10 mouse cellular contexts compared by ENCODE assay signal in genomic region chr2:25305587-25306359, GRCm38 (mm10). TPM values are rescaled to one million over a fixed set of nuclear protein-coding genes. Genes with fewer than 3 reads are reported as not detected.
DNase-seq lines count a peak whose midpoint lies in the region; ATAC-seq and TF ChIP-seq lines count a peak whose summit lies in the region.
"Had no signal": no experiment of that assay in that cellular context is flagged by ENCODE, and none has a peak within 500 bp of the region (broad histone marks: within the 10 kb centered on the region; RNA-seq: fewer than 3 reads in every experiment).

No protein-coding gene starts in this region.

- H3K9me3 ChIP-seq in kidney, postnatal 0 days (replicated peaks; ENCODE audit: low read length), result no peaks in the 10 kb centered on the region
- no peaks in the 10 kb centered on the region for H3K9me3 ChIP-seq in intestine, embryonic 14.5 days (ENCODE audit: control insufficient read depth, low read length)
- H3K9me3 ChIP-seq in neural tube, embryonic 12.5 days, result no peaks in the 10 kb centered on the region

- TF ChIP-seq CTCF in kidney, postnatal 0 days (IDR thresholded peaks at IDR 0.05; ENCODE audit: low read depth), result no peak
- no peak for TF ChIP-seq CTCF in embryonic fibroblast, embryonic 13.5 days (IDR thresholded peaks at IDR 0.05; ENCODE audit: borderline replicate concordance, insufficient read depth, low read length)

- DNase-seq in kidney, postnatal 0 days (ENCODE audit: low spot score), result no peak
- DNase-seq in kidney, adult 8-10 months, result no peak
- no peak for DNase-seq in intestine, embryonic 14.5 days (ENCODE audit: low spot score)
- DNase-seq in natural killer cell, adult 2 months (ENCODE audit: low spot score in 2 of 2), result no peak
- no peak for DNase-seq in thymus, postnatal 25 days
- DNase-seq in right cerebral cortex, adult 18-20 months, result no peak
- DNase-seq: gastrocnemius, postnatal 14 days had no signal

- H3K27me3 ChIP-seq in kidney, postnatal 0 days (ENCODE audit: insufficient read depth, low read length), result peaks cover 13% of the 10 kb centered on the region
- peaks cover 64% of the 10 kb centered on the region for H3K27me3 ChIP-seq in intestine, embryonic 14.5 days (replicated peaks; ENCODE audit: control insufficient read depth, insufficient read depth, low read length)
- H3K27me3 ChIP-seq in neural tube, embryonic 12.5 days (replicated peaks), result peaks cover 79% of the 10 kb centered on the region

- no peak overlapping the region for H3K27ac ChIP-seq in kidney, postnatal 0 days
- no peak overlapping the region for H3K27ac ChIP-seq in embryonic fibroblast, embryonic 13.5 days (ENCODE audit: insufficient read depth, low read length)
- no peak overlapping the region for H3K27ac ChIP-seq in intestine, embryonic 14.5 days (ENCODE audit: low read depth)
- no peak overlapping the region for H3K27ac ChIP-seq in neural tube, embryonic 12.5 days

- TF ChIP-seq POLR2A in embryonic fibroblast, embryonic 13.5 days (IDR thresholded peaks at IDR 0.05; ENCODE audit: low read depth, low read length), result no peak

- no peak overlapping the region for H3K9ac ChIP-seq in kidney, postnatal 0 days (ENCODE audit: low read depth, low read length)
- no peak overlapping the region for H3K9ac ChIP-seq in intestine, embryonic 14.5 days (ENCODE audit: low read length)
- H3K9ac ChIP-seq in neural tube, embryonic 12.5 days, result peak overlapping the region; percentile 56

- ATAC-seq in kidney, postnatal 0 days (replicated peaks; ENCODE audit: low FRiP score, low read depth), result no peak
- no peak for ATAC-seq in intestine, embryonic 14.5 days (replicated peaks; ENCODE audit: low FRiP score, low TSS enrichment, low read depth)
- ATAC-seq in neural tube, embryonic 12.5 days (ENCODE audit: low FRiP score, low read depth), result peak; percentile 39; the same call in 1 of the 2 replicates

- H3K4me3 ChIP-seq in kidney, postnatal 0 days (replicated peaks; ENCODE audit: low read depth, low read length), result no peak overlapping the region
- peak overlapping the region; percentile 27; the same call in 1 of the 2 replicates for H3K4me3 ChIP-seq in embryonic fibroblast, embryonic 13.5 days (ENCODE audit: insufficient read depth, low read length)
- peak overlapping the region; percentile 42; the same call in 1 of the 2 replicates for H3K4me3 ChIP-seq in intestine, embryonic 14.5 days (ENCODE audit: low read depth, low read length)
- peak overlapping the region; percentile 39; the same call in 1 of the 2 replicates for H3K4me3 ChIP-seq in neural tube, embryonic 12.5 days

- H3K4me1 ChIP-seq in kidney, postnatal 0 days (replicated peaks; ENCODE audit: insufficient read depth, low read length), result peaks cover 3% of the 10 kb centered on the region; the same call in 1 of the 2 replicates
- H3K4me1 ChIP-seq in embryonic fibroblast, embryonic 13.5 days (ENCODE audit: control insufficient read depth, insufficient read depth, low read length), result no peaks in the 10 kb centered on the region
- H3K4me1 ChIP-seq in intestine, embryonic 14.5 days (replicated peaks; ENCODE audit: control insufficient read depth, insufficient read depth, low read length), result peaks cover 3% of the 10 kb centered on the region; the same call in 1 of the 2 replicates
- peaks cover 13% of the 10 kb centered on the region; the same call in 1 of the 2 replicates for H3K4me1 ChIP-seq in neural tube, embryonic 12.5 days

- no peaks in the 10 kb centered on the region for H3K36me3 ChIP-seq in kidney, postnatal 0 days (ENCODE audit: insufficient read depth, low read length)
- H3K36me3 ChIP-seq in intestine, embryonic 14.5 days (ENCODE audit: control insufficient read depth, insufficient read depth, low read length), result no peaks in the 10 kb centered on the region
- no peaks in the 10 kb centered on the region for H3K36me3 ChIP-seq in neural tube, embryonic 12.5 days

- 50% methylated on average over 14 of the region's 14 CpGs for WGBS in kidney, postnatal 0 days
- WGBS in intestine, embryonic 14.5 days, result 53% methylated on average over 14 of the region's 14 CpGs
- 49% methylated on average over 14 of the region's 14 CpGs for WGBS in neural tube, embryonic 12.5 days

- H3K4me2 ChIP-seq in kidney, postnatal 0 days (ENCODE audit: low read length), result peak overlapping the region; percentile 64
- H3K4me2 ChIP-seq in intestine, embryonic 14.5 days (ENCODE audit: low read length), result peak overlapping the region; percentile 80
- H3K4me2 ChIP-seq in neural tube, embryonic 12.5 days (replicated peaks), result peak overlapping the region; percentile 85

RNA-seq across cellular contexts. Expression of gene Grin1, which starts 13.2 kb away (rescaled TPM):
- 0.58 and 0.66 TPM in 2 replicates for polyA plus RNA-seq in kidney, postnatal 0 days (2015; fragmentation: Nextera tagmentation; extraction: Ambion mirVana)
- polyA plus RNA-seq in embryonic fibroblast, embryonic 13.5 days (2011; ENCODE audit: insufficient read length, low read depth, missing spikeins), result 1.6 and 1.7 TPM in 2 replicates
- 2.1 and 2.4 TPM in 2 replicates for polyA plus RNA-seq in intestine, embryonic 14.5 days (2014; fragmentation: Nextera tagmentation; extraction: Ambion mirVana)
- 8.1 and 11.3 TPM in 2 replicates for polyA plus RNA-seq in neural tube, embryonic 12.5 days (2016; fragmentation: Nextera tagmentation; extraction: Ambion mirVana)

RNA-seq across cellular contexts. Expression of gene Lrrc26, which starts 16.1 kb away (rescaled TPM):
- polyA plus RNA-seq in kidney, postnatal 0 days (2015; fragmentation: Nextera tagmentation; extraction: Ambion mirVana), result 0.29 and 0.48 TPM in 2 replicates
- not detected in 2 replicates for polyA plus RNA-seq in embryonic fibroblast, embryonic 13.5 days (2011; ENCODE audit: insufficient read length, low read depth, missing spikeins)
- polyA plus RNA-seq in intestine, embryonic 14.5 days (2014; fragmentation: Nextera tagmentation; extraction: Ambion mirVana), result not detected in 2 replicates
- not detected in 2 replicates for polyA plus RNA-seq in neural tube, embryonic 12.5 days (2016; fragmentation: Nextera tagmentation; extraction: Ambion mirVana)

RNA-seq across cellular contexts. Expression of gene Tmem210, which starts 17.8 kb away (rescaled TPM):
- not detected in 2 replicates for polyA plus RNA-seq in kidney, postnatal 0 days (2015; fragmentation: Nextera tagmentation; extraction: Ambion mirVana)
- polyA plus RNA-seq in embryonic fibroblast, embryonic 13.5 days (2011; ENCODE audit: insufficient read length, low read depth, missing spikeins), result not detected in 2 replicates
- not detected in 2 replicates for polyA plus RNA-seq in intestine, embryonic 14.5 days (2014; fragmentation: Nextera tagmentation; extraction: Ambion mirVana)
- polyA plus RNA-seq in neural tube, embryonic 12.5 days (2016; fragmentation: Nextera tagmentation; extraction: Ambion mirVana), result not detected in 2 replicates
- polyA plus RNA-seq: urinary bladder, adult 2 months had no signal

RNA-seq across cellular contexts. Expression of gene Man1b1, which starts 26.4 kb away (rescaled TPM):
- polyA plus RNA-seq in kidney, postnatal 0 days (2015; fragmentation: Nextera tagmentation; extraction: Ambion mirVana), result 57.9 and 59.6 TPM in 2 replicates
- 41.1 and 70.7 TPM in 2 replicates for polyA plus RNA-seq in embryonic fibroblast, embryonic 13.5 days (2011; ENCODE audit: insufficient read length, low read depth, missing spikeins)
- polyA plus RNA-seq in intestine, embryonic 14.5 days (2014; fragmentation: Nextera tagmentation; extraction: Ambion mirVana), result 66.3 and 73.3 TPM in 2 replicates
- 70.3 and 71.7 TPM in 2 replicates for polyA plus RNA-seq in neural tube, embryonic 12.5 days (2016; fragmentation: Nextera tagmentation; extraction: Ambion mirVana)

RNA-seq across cellular contexts. Expression of gene Anapc2, which starts 33.5 kb away (rescaled TPM):
- 79.4 and 84.0 TPM in 2 replicates for polyA plus RNA-seq in kidney, postnatal 0 days (2015; fragmentation: Nextera tagmentation; extraction: Ambion mirVana)
- 93.8 and 95.3 TPM in 2 replicates for polyA plus RNA-seq in embryonic fibroblast, embryonic 13.5 days (2011; ENCODE audit: insufficient read length, low read depth, missing spikeins)
- 100 and 110 TPM in 2 replicates for polyA plus RNA-seq in intestine, embryonic 14.5 days (2014; fragmentation: Nextera tagmentation; extraction: Ambion mirVana)
- 142 and 144 TPM in 2 replicates for polyA plus RNA-seq in neural tube, embryonic 12.5 days (2016; fragmentation: Nextera tagmentation; extraction: Ambion mirVana)
